Mouse (Mus musculus) left cerebral cortex, adult 8-10 months (tissue): ENCODE results near the gene Gm15091. TPM values are rescaled to one million over a fixed set of nuclear protein-coding genes. Genes with fewer than 3 reads are reported as not detected.
"Not testable (repeated sequence)": the region's sequence is repeated elsewhere in the genome, so short reads cannot be mapped to it uniquely, and the experiment has no call there.

Experiments used
- DNase-seq, 2 experiments: peaks; one replicate each; pipeline ENCODE4 v3.0.0; 2022; ENCODE audit warnings: low spot score in 2 of 2
- total RNA-seq, 4 experiments: library from RNA; stranded (reverse); gene quantifications; 2 replicates each; pipeline ENCODE4 v1.2.4; 2022

The Gm15091 gene
- not detected for total RNA-seq

GRCm38 (mm10) chrX:149941355-149941754 is at the start of gene Gm15091:
Gm15091 (plus strand) TSS chrX:149941655.
- not testable (repeated sequence) for DNase-seq

Other genes with a start within 250 kb of the Gm15091 start
- not detected for gene Gm15097, start 157.2 kb upstream of the Gm15091 start, total RNA-seq